In the genomic region with DNA sequence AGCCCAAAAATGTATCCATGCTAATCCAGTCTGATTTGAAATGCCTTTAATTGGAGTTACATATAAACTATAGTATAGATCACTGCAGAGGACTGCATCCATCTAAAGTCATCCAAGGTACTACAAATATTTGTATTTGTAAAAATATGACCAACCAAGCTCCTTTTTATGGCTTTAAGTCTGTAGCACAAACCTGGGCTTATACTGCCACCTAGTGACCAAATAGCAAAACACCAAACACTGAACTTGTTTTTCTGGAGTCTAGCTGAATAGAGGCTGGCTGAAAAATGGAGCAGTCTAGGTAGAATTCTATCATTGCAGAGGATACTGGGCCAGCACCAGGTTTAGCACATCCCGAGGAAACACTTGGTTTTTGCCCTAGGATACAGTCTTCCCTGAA, we compare ENCODE assay signal across 7 mouse cellular contexts. TPM values are rescaled to one million over a fixed set of nuclear protein-coding genes. Genes with fewer than 3 reads are reported as not detected.
DNase-seq lines count a peak whose midpoint lies in the region; ATAC-seq and TF ChIP-seq lines count a peak whose summit lies in the region.

No protein-coding gene starts in this region.

- DNase-seq in layer of hippocampus, adult 18-20 months (ENCODE audit: low spot score in 2 of 2): peak; percentile 29 to 60
- no peak for DNase-seq in layer of hippocampus, adult 9-11 months
- DNase-seq in T-cell, adult 2 months (ENCODE audit: low spot score): peak; percentile 22
- peak; percentile 45 for DNase-seq in fibroblast of lung, adult 2 months (ENCODE audit: low read depth)
- peak; percentile 66 for DNase-seq in lung, postnatal 36 days

- TF ChIP-seq CTCF in E14TG2a.4 (conservative IDR thresholded peaks at IDR 0.05; ENCODE audit: low read length): peak; percentile 44

- H3K4me1 ChIP-seq in E14TG2a.4 (replicated peaks; ENCODE audit: low read depth, low read length): peaks cover 59% of the 10 kb centered on the region

- no peaks in the 10 kb centered on the region for H3K36me3 ChIP-seq in E14TG2a.4 (ENCODE audit: insufficient read depth, low read length)

- no peaks in the 10 kb centered on the region for H3K9me3 ChIP-seq in E14TG2a.4 (ENCODE audit: low read length)

- H3K4me3 ChIP-seq in E14TG2a.4 (replicated peaks; ENCODE audit: low read length): no peak overlapping the region

- no peaks in the 10 kb centered on the region for H3K27me3 ChIP-seq in E14TG2a.4 (ENCODE audit: insufficient read depth, low read length)

- no peak for ATAC-seq in erythroblast, adult 5-6 weeks (replicated peaks; ENCODE audit: low FRiP score, poor library complexity, severe bottlenecking)

RNA-seq across cellular contexts. Expression of a gene that starts 19.0 kb away (rescaled TPM):
- total RNA-seq in layer of hippocampus, adult 18-20 months (2021): not detected
- not detected in 2 replicates for total RNA-seq in erythroblast, adult 5-6 weeks (2015; ENCODE audit: low replicate concordance)
- not detected in 2 replicates for total RNA-seq in erythroblast, adult 5-6 weeks (2017; ENCODE audit: low replicate concordance)

RNA-seq across cellular contexts. Expression of a gene that starts 26.5 kb away (rescaled TPM):
- total RNA-seq in layer of hippocampus, adult 18-20 months (2021): not detected
- total RNA-seq in erythroblast, adult 5-6 weeks (2015; ENCODE audit: low replicate concordance): not detected in 2 replicates
- total RNA-seq in erythroblast, adult 5-6 weeks (2017; ENCODE audit: low replicate concordance): not detected in 2 replicates
